Mouse (Mus musculus): Measurements from ENCODE around the gene Bin2. TPM values are rescaled to one million over a fixed set of nuclear protein-coding genes. Genes with fewer than 3 reads are reported as not detected.

Gene Bin2
- polyA plus RNA-seq, 1 experiment, result 8.2 TPM

GRCm38 (mm10) chr15:100655201-100655600, 14.2 kb downstream of the Bin2 start:
- no peak for DNase-seq (ENCODE audit: extremely low spot score in 1 of 2, low spot score in 1 of 2)

GRCm38 (mm10) chr15:100654271-100654670, 15.1 kb downstream of the Bin2 start:
- DNase-seq (ENCODE audit: extremely low spot score in 1 of 2, low spot score in 1 of 2), result no peak

GRCm38 (mm10) chr15:100651610-100652009, 17.7 kb downstream of the Bin2 start:
- no peak for DNase-seq (ENCODE audit: extremely low spot score in 1 of 2, low spot score in 1 of 2)

- DNase-seq (ENCODE audit: extremely low spot score in 1 of 2, low spot score in 1 of 2), result no peak
Observed at GRCm38 (mm10) chr15:100650111-100650510, 19.2 kb downstream of the Bin2 start.

- no peak for DNase-seq (ENCODE audit: extremely low spot score in 1 of 2, low spot score in 1 of 2)
Observed at GRCm38 (mm10) chr15:100646161-100646560, 23.2 kb downstream of the Bin2 start.

GRCm38 (mm10) chr15:100642451-100642850, 26.9 kb downstream of the Bin2 start:
- no peak for DNase-seq (ENCODE audit: extremely low spot score in 1 of 2, low spot score in 1 of 2)

GRCm38 (mm10) chr15:100641226-100641810, 28.0 kb downstream of the Bin2 start:
- DNase-seq (ENCODE audit: extremely low spot score in 1 of 2, low spot score in 1 of 2), result no peak

GRCm38 (mm10) chr15:100639972-100640750, 29.2 kb downstream of the Bin2 start:
- no peak for DNase-seq (ENCODE audit: extremely low spot score in 1 of 2, low spot score in 1 of 2)

GRCm38 (mm10) chr15:100637661-100638060, 31.7 kb downstream of the Bin2 start:
- DNase-seq (ENCODE audit: extremely low spot score in 1 of 2, low spot score in 1 of 2), result no peak

GRCm38 (mm10) chr15:100636700-100637501, 32.5 kb downstream of the Bin2 start, which contains the start of gene Smagp:
Smagp (minus strand) TSS chr15:100636940.
- DNase-seq (ENCODE audit: extremely low spot score in 1 of 2, low spot score in 1 of 2), result no peak

- DNase-seq (ENCODE audit: extremely low spot score in 1 of 2, low spot score in 1 of 2), result no peak
Observed at GRCm38 (mm10) chr15:100635851-100636645, 33.3 kb downstream of the Bin2 start.

GRCm38 (mm10) chr15:100635239-100635638, 34.1 kb downstream of the Bin2 start:
- no peak for DNase-seq (ENCODE audit: extremely low spot score in 1 of 2, low spot score in 1 of 2)

- DNase-seq (ENCODE audit: extremely low spot score in 1 of 2, low spot score in 1 of 2), result no peak
Observed at GRCm38 (mm10) chr15:100633341-100633740, 36.0 kb downstream of the Bin2 start.

- DNase-seq (ENCODE audit: extremely low spot score in 1 of 2, low spot score in 1 of 2), result no peak
Observed at GRCm38 (mm10) chr15:100632323-100632722, 37.0 kb downstream of the Bin2 start.

- DNase-seq (ENCODE audit: extremely low spot score in 1 of 2, low spot score in 1 of 2), result no peak
Observed at GRCm38 (mm10) chr15:100631454-100632170, 37.7 kb downstream of the Bin2 start.

- DNase-seq (ENCODE audit: extremely low spot score in 1 of 2, low spot score in 1 of 2), result no peak
Observed at GRCm38 (mm10) chr15:100630126-100630525, 39.2 kb downstream of the Bin2 start.

- DNase-seq (ENCODE audit: extremely low spot score in 1 of 2, low spot score in 1 of 2), result no peak
Observed at GRCm38 (mm10) chr15:100628797-100629196, 40.6 kb downstream of the Bin2 start.

GRCm38 (mm10) chr15:100627774-100628370, 41.5 kb downstream of the Bin2 start:
- no peak for DNase-seq (ENCODE audit: extremely low spot score in 1 of 2, low spot score in 1 of 2)

GRCm38 (mm10) chr15:100627287-100627686, 42.1 kb downstream of the Bin2 start:
- no peak for DNase-seq (ENCODE audit: extremely low spot score in 1 of 2, low spot score in 1 of 2)

Data from frontal cortex, adult 2 months (tissue).